Mouse (Mus musculus): ENCODE data around the gene Psmb11.

The Psmb11 gene

DNA sequence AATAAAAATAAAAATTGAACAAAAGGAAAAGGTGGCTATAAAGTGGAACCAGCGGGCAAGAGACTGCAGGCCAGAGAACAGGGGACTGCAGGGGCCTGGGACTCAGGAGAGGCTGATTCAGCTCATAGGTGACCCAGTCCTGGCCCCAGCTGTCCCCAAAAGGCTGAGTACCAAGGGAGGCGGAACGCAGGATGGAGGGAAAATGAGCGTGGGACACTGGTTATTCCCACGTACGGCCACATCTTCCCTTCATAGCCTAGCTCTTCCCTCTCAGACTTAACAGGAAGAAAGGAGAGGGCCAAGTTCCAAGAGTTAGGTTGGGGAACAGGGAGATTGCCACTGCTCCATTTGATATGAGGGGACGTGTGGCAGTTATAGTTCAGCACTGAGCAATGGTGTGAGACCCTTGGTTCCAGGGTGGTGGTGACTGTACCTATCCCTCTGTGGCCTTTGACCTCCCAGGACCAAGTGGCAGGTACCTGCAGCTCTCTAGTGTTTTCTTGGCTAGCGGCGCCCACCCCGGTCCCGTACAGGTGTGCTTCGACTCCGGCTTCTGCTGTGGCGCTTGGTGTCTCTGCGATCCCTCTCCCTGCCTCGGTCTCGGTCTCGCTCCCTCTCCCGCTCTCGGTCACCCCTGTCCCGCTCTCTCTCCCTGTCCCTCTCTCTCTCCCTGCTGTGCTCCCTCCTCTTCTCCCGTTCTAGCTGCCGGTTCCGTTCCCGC, 21.2 kb downstream of the Psmb11 start:
- peak in 1 of 2 experiments; percentile 16 for DNase-seq

DNA sequence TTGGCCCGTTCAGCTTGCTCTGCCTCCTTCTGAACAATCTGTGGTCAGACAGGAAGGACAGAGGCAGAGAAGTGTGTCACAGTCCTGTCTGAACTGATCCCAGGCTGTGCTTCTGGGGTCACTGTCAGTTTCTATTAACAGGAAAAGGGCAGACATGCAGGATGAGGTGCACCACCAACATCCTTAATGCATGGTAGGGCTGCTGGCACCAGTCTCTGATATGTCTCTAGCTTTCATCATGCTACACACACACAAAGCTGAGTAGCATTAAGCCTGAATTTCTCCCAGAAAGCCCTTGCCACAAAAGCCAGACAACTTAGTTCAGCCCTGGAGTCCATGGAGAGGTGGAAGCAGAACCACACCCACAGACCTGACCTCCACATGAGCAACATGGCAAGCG, 21.8 kb downstream of the Psmb11 start:
- DNase-seq = no peak

DNA sequence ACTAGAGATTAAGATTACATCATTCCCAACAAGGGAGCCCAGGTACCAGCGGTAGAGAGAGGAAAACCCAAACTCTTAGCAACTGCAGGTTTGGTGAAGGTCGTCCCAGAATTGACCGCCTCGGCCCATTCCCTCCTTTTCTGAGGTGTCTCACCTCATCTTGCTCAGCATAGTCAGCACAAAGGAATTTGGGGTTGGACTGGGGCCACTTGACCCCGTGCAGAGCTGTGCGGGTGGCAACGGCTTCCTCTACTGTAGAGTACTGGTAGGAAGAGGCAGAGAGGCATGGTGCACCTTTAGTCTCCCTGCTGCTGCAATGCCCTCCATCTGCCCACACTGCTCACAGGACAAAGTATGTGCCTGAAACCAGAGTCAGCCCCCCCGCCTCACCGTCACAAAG, 23.1 kb downstream of the Psmb11 start:
- no peak for DNase-seq

DNA sequence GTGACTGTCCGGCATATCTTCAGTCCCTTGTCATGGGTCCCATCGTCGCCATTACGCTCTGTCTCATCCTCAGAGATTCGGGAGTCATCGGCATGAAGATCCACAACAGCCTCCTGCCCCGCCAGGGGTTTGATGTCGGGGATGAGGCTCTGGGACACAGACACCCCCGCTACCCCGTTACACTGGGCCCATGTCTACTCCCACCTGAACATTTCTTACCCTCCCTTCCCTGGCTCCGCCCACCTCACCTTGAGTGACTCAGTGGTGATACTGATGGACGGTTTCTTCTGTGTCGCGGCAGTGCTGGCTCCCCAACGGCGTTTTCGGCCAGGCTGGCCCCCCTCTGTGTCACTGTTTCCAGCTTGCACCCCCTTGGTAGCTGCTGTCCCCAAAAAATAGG, 25.2 kb downstream of the Psmb11 start:
- no peak for DNase-seq

DNA sequence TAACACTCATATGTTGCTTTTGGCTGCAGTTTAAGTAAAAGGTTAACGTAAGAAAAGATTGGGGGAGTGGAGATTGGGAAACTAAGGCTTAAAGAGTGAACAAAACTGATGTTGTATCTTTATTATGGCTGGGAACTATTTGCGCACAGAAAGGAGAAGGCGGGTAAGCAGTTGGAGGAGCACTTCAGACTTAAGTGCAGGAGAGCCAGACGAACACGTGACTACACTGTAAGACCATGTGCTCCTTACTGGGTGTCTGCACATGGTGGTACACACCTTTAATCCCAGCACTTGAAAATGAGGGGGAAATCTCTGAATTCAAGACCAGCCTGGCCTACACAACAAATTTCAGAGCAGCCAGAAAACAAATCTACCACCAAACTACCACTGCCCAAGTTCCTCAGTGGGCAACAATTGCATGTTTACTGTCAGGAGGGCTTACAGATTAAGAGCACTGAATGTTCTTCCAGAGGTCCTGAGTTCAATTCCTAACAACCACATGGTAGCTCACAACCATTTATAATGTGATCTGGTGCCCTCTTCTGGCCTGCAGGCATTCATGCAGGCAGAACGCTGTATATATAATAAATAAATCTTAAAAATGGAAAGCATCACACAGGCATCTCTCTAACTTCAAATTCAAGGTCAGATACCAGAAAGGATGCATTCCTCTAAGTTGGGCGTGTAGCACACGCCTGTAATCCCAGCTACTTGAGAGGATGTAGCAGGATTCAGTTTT, 25.8 kb downstream of the Psmb11 start:
- DNase-seq = no peak

DNA sequence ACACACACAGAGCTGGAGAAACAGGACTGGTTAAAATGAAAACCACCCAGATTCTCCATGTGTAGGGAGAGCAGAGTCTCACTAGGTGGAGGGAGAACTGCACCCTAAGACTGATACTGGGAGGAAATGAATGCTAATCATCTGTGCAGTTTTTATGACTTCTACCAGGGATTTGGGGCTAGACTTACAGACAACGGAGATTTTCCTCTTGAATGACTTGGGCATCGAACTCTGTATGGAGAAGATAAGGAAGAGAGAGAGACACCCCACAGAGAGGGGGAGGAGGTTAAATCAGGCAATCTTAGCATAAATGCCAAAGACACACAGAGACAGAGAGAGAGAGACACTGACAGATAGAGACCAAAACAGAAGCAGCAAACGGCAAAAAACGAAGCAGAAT, 26.7 kb downstream of the Psmb11 start:
- no peak for DNase-seq

DNA sequence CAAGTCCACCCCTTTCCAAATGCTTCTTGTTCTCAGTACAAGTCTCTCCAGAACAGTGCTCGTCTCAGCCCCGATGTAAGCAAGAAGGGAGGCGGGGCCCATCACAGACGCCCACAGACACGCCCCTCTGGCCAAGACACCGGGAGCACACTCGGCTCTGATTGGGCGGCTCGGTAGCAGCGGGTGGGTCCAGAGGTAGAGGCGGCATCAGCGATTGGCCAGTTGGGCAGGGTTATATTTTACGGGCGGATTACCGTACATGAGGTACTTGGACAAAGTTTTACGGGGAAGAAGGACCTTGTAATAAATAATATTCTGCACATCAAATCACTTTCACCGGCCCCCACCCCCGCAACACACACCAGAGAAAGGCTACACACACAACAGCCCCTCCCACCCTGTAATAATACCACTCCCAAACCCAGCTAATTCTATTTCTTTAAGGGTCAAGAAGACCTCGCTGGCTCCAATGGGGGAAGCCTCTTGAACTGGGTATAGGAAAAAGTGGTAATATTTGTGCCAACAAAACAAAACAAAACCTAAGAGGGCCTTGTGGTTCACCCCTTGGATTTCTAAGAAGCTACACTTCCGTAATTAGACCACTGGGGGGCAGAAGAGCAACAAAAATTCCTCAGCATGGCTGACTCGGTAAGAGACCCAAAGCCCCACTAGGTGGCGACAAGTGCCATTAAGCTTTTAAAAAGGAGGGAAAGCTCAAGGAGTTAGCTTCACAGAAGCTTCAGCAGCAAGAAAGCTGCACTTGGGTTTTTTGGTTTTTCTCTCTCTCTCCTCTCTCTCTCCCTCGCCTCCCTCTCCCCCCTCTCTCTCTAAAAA, 29.6 kb downstream of the Psmb11 start:
- DNase-seq = peak; percentile 86 to 90

DNA sequence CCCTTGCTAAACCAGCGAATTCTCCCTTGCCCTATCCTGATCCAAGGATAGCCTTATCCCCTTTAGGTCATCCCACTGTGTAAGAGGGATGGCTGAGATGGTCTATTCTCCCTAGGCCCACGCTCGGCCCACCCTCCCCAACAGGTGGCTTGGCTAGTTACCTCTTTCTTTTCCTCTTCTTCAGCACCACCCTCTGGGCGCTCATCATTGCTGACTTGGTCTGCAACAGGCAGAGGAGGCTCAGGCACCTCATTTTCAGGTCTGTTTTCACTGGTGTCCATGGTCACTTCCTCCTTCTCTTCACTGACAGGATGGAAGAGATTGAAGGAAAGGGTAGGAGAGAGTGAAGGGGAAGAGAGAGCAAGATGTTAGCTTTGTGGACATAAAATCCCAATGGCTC, 30.3 kb downstream of the Psmb11 start:
- DNase-seq = no peak

DNA sequence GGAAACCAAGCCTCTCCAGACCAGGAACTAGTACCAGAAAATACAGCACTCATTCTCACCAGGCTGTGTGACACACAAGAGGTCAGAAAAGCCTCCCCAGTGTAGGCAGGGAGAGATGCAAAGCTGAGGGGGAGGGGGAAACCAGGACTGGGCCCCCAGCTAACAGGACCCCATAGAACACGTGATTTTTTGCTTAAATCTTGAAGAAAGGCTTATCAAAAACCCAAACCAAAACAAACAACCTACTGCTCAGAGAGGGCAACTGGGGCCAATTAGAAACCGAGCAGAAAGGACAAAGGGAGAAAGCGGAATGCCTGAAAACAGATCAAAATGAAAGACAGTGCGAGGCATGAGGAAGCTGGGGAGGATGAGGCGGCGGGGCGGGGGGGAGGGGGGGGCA, 31.6 kb downstream of the Psmb11 start:
- no peak for DNase-seq

DNA sequence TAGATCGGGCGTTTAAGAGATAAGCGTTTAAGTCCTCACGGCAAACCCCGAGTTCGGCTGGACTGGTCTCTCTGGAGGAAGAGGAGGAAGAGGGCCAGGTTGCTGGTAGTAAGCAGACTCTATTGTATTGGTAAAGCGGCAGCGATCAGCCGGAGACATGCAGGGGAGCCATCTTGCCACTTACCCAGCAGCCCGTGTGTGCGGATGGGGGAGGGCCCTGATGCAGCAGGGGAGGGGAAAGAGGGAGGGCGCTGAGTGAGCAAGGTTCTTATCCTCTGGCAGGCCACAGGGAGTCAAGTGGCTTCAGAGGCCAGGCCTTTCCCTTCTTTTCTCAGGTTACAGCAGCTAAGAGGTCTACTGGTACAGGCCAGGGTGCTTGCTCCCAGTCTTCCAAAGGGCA, 32.3 kb downstream of the Psmb11 start:
- DNase-seq = peak; percentile 82 to 91

DNA sequence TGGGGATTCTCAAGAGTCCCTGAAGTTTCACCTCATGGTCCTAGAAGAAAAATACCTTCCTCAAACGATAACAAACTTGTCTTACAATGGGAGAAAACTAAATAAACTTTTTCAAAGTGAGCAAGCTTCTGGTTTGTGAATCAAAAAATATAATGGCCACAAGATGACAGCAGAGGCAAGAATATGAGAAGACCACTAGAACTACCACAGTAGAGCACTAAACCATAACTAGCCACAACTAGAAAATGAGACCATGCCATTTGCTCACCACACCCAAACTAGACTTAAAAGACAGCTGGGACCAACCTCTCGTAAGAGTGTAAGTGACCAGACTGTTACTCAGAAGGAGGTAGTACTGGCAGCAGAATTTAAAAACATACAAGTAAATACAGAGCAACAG, 38.8 kb downstream of the Psmb11 start:
- no peak for DNase-seq

DNA sequence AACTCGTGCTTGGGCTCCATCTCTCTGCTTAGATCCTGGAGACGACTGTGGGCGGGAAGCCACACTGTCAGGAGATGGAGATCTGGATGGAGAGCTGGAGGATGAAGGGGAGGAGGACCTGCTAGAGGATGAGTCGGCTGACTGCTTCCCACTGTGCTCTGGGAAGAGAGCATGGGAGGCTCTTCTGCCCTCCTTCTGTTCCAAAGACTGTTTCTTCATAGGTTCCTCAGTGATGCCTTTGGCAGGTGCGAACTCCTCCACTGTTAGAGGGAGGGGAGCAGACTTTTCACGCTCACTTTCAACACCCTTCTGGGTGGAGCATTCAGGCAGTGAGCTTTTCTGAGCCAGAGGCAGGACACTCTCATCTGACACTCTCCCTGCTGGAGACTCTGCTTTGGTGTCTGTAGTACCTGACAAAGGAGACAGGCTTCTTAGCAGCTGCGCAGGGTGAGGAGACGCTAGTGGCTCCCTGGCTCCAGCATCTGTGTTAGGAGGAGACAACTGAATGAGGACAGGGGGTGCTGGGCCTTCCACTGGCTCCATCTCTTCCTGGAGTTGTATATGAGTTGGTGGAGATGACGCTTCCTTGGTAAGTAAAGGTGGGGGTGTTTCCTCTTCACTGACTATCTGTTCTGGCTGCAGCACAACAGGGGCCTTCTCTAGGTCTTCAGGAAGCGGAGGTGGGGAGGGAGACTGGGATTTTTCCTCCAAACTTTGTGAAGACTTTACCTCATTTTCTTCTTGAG, 43.4 kb downstream of the Psmb11 start:
- DNase-seq = no peak

DNA sequence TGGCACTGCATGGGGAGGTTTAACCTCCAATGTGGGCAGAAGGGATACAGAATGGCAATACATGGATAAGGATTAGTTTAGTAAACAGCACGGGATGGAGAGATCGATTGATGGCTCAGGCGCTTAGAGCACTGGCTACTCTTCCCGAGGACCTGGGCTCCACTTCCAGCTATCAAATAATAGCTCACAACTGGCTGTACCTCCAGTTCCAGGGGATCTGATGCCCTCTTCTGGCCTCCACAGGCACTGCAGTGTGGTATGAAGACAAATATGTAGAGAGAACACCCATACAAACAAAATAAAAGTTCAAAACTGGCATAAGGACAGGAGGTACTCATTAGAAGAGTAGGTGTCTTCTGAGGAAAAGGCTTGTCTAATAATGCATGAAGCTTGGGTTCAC, 48.1 kb downstream of the Psmb11 start:
- peak; percentile 63 to 64 for DNase-seq

DNA sequence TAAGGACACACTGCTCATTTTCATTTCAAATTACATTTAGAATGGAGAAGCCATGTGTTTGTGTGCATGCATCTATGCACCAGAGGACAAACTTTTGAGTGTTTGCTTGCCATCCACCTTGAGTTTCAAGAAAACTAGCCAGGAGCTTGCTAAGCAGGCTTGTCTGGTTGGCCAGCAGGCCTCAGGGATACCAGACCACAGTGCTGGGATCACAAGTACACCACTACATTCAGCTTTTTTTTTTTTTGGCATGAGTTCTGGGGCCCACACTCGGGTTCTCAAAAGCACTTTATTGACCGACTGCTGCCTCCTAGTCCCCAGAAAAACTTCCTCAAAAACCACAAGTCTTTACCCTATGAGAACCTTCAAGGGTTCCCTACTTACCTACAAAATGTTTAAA, 53.1 kb downstream of the Psmb11 start:
- DNase-seq = no peak

DNA sequence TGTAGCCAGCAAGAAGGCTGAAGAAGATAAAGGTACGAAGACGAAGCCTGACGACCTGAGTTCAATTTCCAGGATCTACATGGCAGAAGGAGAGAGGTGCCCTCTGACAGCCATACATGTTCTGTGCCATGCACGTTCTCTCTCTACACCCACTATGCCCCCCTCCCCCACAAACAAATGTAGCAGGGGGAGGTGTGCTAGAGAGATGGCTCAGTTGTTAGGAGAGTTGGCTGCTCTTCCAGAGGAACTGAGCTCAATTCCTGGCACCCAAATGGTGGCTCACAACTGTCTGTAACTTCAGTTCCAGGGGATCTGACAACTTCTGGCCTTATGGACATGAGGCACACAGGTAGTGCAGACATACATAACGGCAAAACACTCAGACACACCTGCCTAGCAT, 55.1 kb downstream of the Psmb11 start:
- no peak for DNase-seq

DNA sequence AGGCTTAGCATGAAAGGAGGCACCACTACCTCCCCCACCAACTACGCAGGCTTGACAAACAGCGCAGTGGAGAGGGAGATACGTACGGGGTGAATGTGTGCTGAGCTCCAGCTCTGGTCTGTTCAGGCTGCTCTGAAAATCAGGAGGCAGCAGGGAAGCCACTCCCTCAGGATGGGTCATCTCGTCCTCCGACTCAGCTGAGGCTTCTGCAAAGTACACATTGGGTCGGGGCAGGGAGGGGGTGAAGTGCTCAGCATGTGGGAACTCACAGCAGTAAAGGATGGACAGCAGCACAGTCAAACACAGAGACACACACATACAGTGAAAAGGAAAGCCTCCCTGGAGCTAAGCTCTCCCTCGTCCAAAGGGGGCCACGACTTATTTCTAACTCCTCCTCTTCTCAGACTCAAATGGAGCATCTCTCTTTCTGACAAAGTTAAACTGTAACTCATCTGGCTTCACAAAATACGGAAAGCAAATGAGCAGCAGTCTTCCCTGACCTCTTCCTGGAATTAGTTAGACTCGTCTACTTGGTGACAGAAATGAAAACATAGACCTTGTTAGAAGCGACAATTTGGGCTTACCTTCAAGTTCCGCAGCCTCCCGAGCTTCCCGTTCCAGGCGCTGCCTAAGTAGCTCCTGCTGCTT, 57.5 kb downstream of the Psmb11 start:
- DNase-seq = no peak
